Mouse (Mus musculus) midbrain, embryonic 13.5 days (tissue): ENCODE measurements around the gene Bhlhe23. TPM values are rescaled to one million over a fixed set of nuclear protein-coding genes. Genes with fewer than 3 reads are reported as not detected.
A peak's percentile ranks its signal among the peaks of the same experiment; 100 is the strongest.

Experiments used
- ATAC-seq: fragments of 200-750 bp; cut with Nextera tagmentation; 2 replicates; pipeline ENCODE4 v1.8.0; 2017; ENCODE audit warnings: mild to moderate bottlenecking, moderate TSS enrichment, moderate library complexity
- H3K27ac ChIP-seq: fragments of 300-500 bp; sonication (generic); 2 replicates; pipeline ENCODE4 v1.5.1; 2015; ENCODE audit warnings: inconsistent platforms, mild to moderate bottlenecking, moderate library complexity
- H3K27me3 ChIP-seq: fragments of 300-500 bp; sonication (generic); 2 replicates; pipeline ENCODE4 v1.6.1; 2015; ENCODE audit warnings: mild to moderate bottlenecking, inconsistent platforms
- H3K36me3 ChIP-seq: fragments of 300-500 bp; sonication (generic); 2 replicates; pipeline ENCODE4 v1.6.1; 2015; ENCODE audit warnings: mild to moderate bottlenecking, inconsistent platforms
- H3K4me1 ChIP-seq: fragments of 300-500 bp; sonication (generic); replicated peaks from 2 replicates; pipeline ENCODE4 v1.6.1; 2015; ENCODE audit warnings: inconsistent platforms
- H3K4me2 ChIP-seq: fragments of 300-500 bp; sonication (generic); replicated peaks from 2 replicates; pipeline ENCODE4 v1.6.1; 2015; ENCODE audit warnings: moderate library complexity, mild to moderate bottlenecking, inconsistent platforms
- H3K4me3 ChIP-seq: fragments of 300-500 bp; sonication (generic); replicated peaks from 2 replicates; pipeline ENCODE4 v1.5.1; 2015; ENCODE audit warnings: mild to moderate bottlenecking, inconsistent platforms
- H3K9ac ChIP-seq: fragments of 300-500 bp; sonication (generic); replicated peaks from 2 replicates; pipeline ENCODE4 v1.6.1; 2015; ENCODE audit warnings: mild to moderate bottlenecking, inconsistent platforms
- H3K9me3 ChIP-seq: fragments of 300-500 bp; sonication (generic); 2 replicates; pipeline ENCODE4 v1.6.1; 2016; ENCODE audit warnings: mild to moderate bottlenecking, inconsistent platforms
- WGBS: fragments of 180-500 bp; shearing (Covaris S2); methylation state at CpG from one replicate; pipeline ENCODE4 v1.1.7; 2015; 5-methylcytosine and 5-hydroxymethylcytosine counted together
- polyA plus RNA-seq: library from polyadenylated mRNA; unstranded; fragments of >200 nt; fragmentation: Nextera tagmentation; extraction: Ambion mirVana; gene quantifications from 2 replicates; pipeline ENCODE4 v1.2.1, GENCODE M21; 2015

The Bhlhe23 gene
- polyA plus RNA-seq, 1 experiment from 2014 or later: 25.0 TPM

- WGBS: 17% methylated on average over 3 of the region's 3 CpGs
- H3K9ac ChIP-seq: no peak overlapping the region
- no peaks in the 10 kb centered on the region for H3K36me3 ChIP-seq
- H3K4me3 ChIP-seq: no peak overlapping the region
- no peaks in the 10 kb centered on the region for H3K9me3 ChIP-seq
- no peak for ATAC-seq
- H3K27me3 ChIP-seq: no peaks in the 10 kb centered on the region
- no peak overlapping the region for H3K4me2 ChIP-seq
- no peaks in the 10 kb centered on the region for H3K4me1 ChIP-seq
- no peak overlapping the region for H3K27ac ChIP-seq
These were observed 36.4 kb downstream of the Bhlhe23 start for GRCm38 (mm10) chr2:180740349-180740748.

GRCm38 (mm10) chr2:180737984-180738383, 38.7 kb downstream of the Bhlhe23 start:
- H3K9ac ChIP-seq: no peak overlapping the region
- H3K27me3 ChIP-seq: no peaks in the 10 kb centered on the region
- H3K27ac ChIP-seq: no peak overlapping the region
- no peak overlapping the region for H3K4me2 ChIP-seq
- H3K4me3 ChIP-seq: no peak overlapping the region
- H3K4me1 ChIP-seq: no peaks in the 10 kb centered on the region
- no peaks in the 10 kb centered on the region for H3K36me3 ChIP-seq
- no peaks in the 10 kb centered on the region for H3K9me3 ChIP-seq
- 76% methylated on average over 2 of the region's 2 CpGs for WGBS
- ATAC-seq: no peak

- Histone ChIP-seq H3K4me3 (no peak overlapping the region), H3K27ac (no peak overlapping the region), H3K27me3 (no peaks in the 10 kb centered on the region), H3K36me3 (no peaks in the 10 kb centered on the region), H3K4me2 (no peak overlapping the region), H3K9ac (no peak overlapping the region), H3K4me1 (no peaks in the 10 kb centered on the region), H3K9me3 (no peaks in the 10 kb centered on the region)
- WGBS: 84% methylated on average over 7 of the region's 7 CpGs
- no peak for ATAC-seq
These were observed 41.5 kb downstream of the Bhlhe23 start for GRCm38 (mm10) chr2:180735232-180735631.

GRCm38 (mm10) chr2:180731984-180732383, 44.7 kb downstream of the Bhlhe23 start:
- Histone ChIP-seq H3K4me3 (no peak overlapping the region), H3K4me1 (no peaks in the 10 kb centered on the region), H3K9me3 (no peaks in the 10 kb centered on the region), H3K27me3 (no peaks in the 10 kb centered on the region), H3K27ac (no peak overlapping the region), H3K9ac (no peak overlapping the region), H3K36me3 (no peaks in the 10 kb centered on the region), H3K4me2 (no peak overlapping the region)
- 85% methylated on average over 6 of the region's 6 CpGs for WGBS
- ATAC-seq: no peak

- Histone ChIP-seq H3K4me3 (no peak overlapping the region), H3K9ac (no peak overlapping the region), H3K27me3 (no peaks in the 10 kb centered on the region), H3K9me3 (no peaks in the 10 kb centered on the region), H3K27ac (no peak overlapping the region), H3K4me1 (no peaks in the 10 kb centered on the region), H3K4me2 (no peak overlapping the region), H3K36me3 (no peaks in the 10 kb centered on the region)
- 83% methylated on average over 3 of the region's 3 CpGs for WGBS
- ATAC-seq: no peak
These were observed 45.7 kb downstream of the Bhlhe23 start for GRCm38 (mm10) chr2:180731036-180731435.

- H3K27ac ChIP-seq: no peak overlapping the region
- WGBS: 60% methylated on average over 4 of the region's 4 CpGs
- H3K4me1 ChIP-seq: peaks cover 4% of the 10 kb centered on the region
- no peak overlapping the region for H3K4me3 ChIP-seq
- no peaks in the 10 kb centered on the region for H3K27me3 ChIP-seq
- no peaks in the 10 kb centered on the region for H3K9me3 ChIP-seq
- H3K36me3 ChIP-seq: peaks cover 19% of the 10 kb centered on the region
- no peak overlapping the region for H3K4me2 ChIP-seq
- H3K9ac ChIP-seq: no peak overlapping the region
- no peak for ATAC-seq
These were observed 49.1 kb downstream of the Bhlhe23 start for GRCm38 (mm10) chr2:180727613-180728021.

GRCm38 (mm10) chr2:180726658-180727442, 49.9 kb downstream of the Bhlhe23 start:
- Histone ChIP-seq H3K36me3 (peaks cover 26% of the 10 kb centered on the region), H3K27me3 (no peaks in the 10 kb centered on the region), H3K9ac (no peak overlapping the region), H3K4me1 (peaks cover 4% of the 10 kb centered on the region), H3K4me3 (no peak overlapping the region), H3K27ac (no peak overlapping the region), H3K9me3 (no peaks in the 10 kb centered on the region), H3K4me2 (no peak overlapping the region)
- WGBS: 78% methylated on average over 6 of the region's 6 CpGs
- ATAC-seq: no peak

GRCm38 (mm10) chr2:180725856-180726629, 50.7 kb downstream of the Bhlhe23 start:
- H3K9me3 ChIP-seq: no peaks in the 10 kb centered on the region
- no peak overlapping the region for H3K4me2 ChIP-seq
- H3K9ac ChIP-seq: no peak overlapping the region
- no peaks in the 10 kb centered on the region for H3K27me3 ChIP-seq
- H3K36me3 ChIP-seq: peaks cover 34% of the 10 kb centered on the region
- no peak overlapping the region for H3K4me3 ChIP-seq
- H3K27ac ChIP-seq: no peak overlapping the region
- H3K4me1 ChIP-seq: peaks cover 4% of the 10 kb centered on the region
- 35% methylated on average over 6 of the region's 8 CpGs for WGBS
- peak; percentile 22; the same call in 1 of the 2 replicates for ATAC-seq

- peak; percentile 31 for ATAC-seq
- Histone ChIP-seq H3K9me3 (no peaks in the 10 kb centered on the region), H3K27me3 (no peaks in the 10 kb centered on the region), H3K9ac (0 out of 2 replicates have a peak overlapping the region, but pooled peaks have one; percentile 16), H3K27ac (no peak overlapping the region), H3K4me3 (no peak overlapping the region), H3K36me3 (peaks cover 41% of the 10 kb centered on the region), H3K4me2 (0 out of 2 replicates have a peak overlapping the region, but pooled peaks have one; percentile 6), H3K4me1 (peaks cover 4% of the 10 kb centered on the region)
- 11% methylated on average over 6 of the region's 6 CpGs for WGBS
These were observed 51.3 kb downstream of the Bhlhe23 start for GRCm38 (mm10) chr2:180725414-180725778.

- Histone ChIP-seq H3K9ac (0 out of 2 replicates have a peak within 1 kb of the TSS, but pooled peaks have one; percentile 16), H3K4me2 (0 out of 2 replicates have a peak within 1 kb of the TSS, but pooled peaks have one; percentile 6), H3K27ac (no peak within 1 kb of the TSS), H3K4me1 (peaks cover 4% of the 10 kb centered on the region), H3K36me3 (peaks cover 46% of the 10 kb centered on the region), H3K27me3 (no peaks in the 10 kb centered on the region), H3K4me3 (no peak within 1 kb of the TSS), H3K9me3 (no peaks in the 10 kb centered on the region)
- 5% methylated on average over 18 of the region's 18 CpGs for WGBS
- ATAC-seq: peak; percentile 67; the same call in 1 of the 2 replicates
These were observed 51.9 kb downstream of the Bhlhe23 start, which contains the start of gene Slc17a9 for GRCm38 (mm10) chr2:180724585-180725413. TSS of gene Slc17a9 (plus strand) at chr2:180725263.
